Mouse (Mus musculus): ENCODE data around the gene Muc3. TPM values are rescaled to one million over a fixed set of nuclear protein-coding genes. Genes with fewer than 3 reads are reported as not detected.

Muc3 gene
- not detected for polyA plus RNA-seq (2014; fragmentation: Illumina TruSeq; extraction: RNeasy Lipid Tissue Mini Kit (QIAGEN cat#74804); ENCODE audit: low read depth, low replicate concordance)

DNA sequence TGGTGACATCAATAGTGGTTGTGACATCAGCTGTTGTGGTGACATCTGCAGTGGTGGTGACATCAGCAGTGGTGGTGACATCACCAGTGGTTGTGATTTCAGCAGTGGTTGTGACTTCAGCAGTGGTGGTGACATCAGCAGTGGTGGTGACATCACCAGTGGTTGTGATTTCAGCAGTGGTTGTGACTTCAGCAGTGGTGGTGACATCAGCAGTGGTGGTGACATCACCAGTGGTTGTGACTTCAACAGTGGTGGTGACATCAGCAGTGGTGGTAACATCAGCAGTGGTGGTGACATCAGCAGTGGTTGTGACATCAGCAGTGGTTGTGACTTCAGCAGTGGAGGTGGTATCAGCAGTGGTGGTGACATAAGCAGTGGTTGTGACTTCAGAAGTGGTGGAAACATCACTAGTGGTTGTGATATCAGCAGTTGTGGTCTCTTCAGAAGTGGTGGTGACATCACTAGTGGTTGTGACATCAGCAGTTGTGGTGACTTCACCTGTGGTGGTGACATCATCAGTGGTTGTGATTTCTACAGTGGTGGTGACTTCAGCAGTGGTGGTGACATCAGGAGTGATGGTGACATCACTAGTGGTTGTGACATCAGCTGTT is at the start of gene Muc3:
Muc3 (minus strand) TSS at position 51 of the 611 bp plus-strand sequence.

DNA sequence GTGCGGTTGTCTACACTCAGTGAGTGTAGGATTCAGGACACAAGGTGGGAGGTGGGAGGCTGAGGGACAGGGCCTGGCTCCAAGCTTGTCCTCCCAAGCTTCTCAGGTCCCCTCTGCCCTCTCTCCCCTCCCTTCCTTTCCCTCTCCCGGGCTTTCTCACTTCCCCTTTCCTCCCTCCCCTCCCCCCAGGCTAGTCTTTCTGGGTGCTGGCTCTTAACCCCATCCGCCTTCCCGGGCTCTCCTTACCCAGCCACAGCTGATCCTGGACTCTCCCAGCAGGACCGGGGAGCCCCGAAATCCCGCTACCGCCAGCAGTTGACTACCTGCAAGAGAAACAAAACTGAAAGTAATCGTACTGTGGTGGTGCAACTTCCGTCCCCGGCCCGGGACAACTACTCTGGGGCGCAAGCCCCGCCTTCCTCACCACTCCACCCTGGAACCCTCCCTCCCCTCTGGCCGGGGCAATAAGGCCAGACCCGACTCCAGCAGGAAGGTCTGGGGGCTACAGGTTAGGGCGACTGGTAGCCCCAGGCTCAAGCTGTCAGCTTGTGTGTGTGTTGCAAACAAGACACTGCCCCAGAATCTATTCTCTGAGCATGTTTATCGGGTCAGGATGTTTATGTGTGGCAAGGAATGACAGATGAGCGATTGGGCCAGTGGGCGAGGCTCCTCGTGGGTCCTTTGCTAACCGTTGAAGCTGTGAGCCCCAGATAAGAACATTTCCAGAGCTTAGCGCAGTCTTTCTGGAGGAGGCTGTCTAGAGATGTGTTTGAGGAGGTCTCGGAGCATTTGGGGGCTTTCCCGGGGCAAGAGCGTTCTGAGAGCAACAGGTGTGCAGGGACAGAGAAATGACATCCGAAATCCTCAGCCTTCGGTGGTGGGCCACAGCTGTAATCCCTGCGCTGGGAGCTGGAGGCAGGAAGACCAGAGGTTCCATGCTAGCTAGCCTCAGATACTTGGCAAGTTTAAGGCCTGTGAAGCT is 33.0 kb downstream of the Muc3 start, which contains the start of gene Trim56:
Trim56 (minus strand) TSS at position 344 of the 982 bp plus-strand sequence.

Other genes starting within 250 kb of the Muc3 start
- gene Ift22, start 241.2 kb downstream of the Muc3 start, polyA plus RNA-seq (2014; fragmentation: Illumina TruSeq; extraction: RNeasy Lipid Tissue Mini Kit (QIAGEN cat#74804); ENCODE audit: low read depth, low replicate concordance), result 4.3 TPM
- gene Fis1, start 196.0 kb downstream of the Muc3 start, polyA plus RNA-seq (2014; fragmentation: Illumina TruSeq; extraction: RNeasy Lipid Tissue Mini Kit (QIAGEN cat#74804); ENCODE audit: low read depth, low replicate concordance), result 9.0 TPM
- gene Cldn15, start 182.7 kb downstream of the Muc3 start, polyA plus RNA-seq (2014; fragmentation: Illumina TruSeq; extraction: RNeasy Lipid Tissue Mini Kit (QIAGEN cat#74804); ENCODE audit: low read depth, low replicate concordance), result 3.3 TPM
- gene Plod3, start 162.3 kb downstream of the Muc3 start, polyA plus RNA-seq (2014; fragmentation: Illumina TruSeq; extraction: RNeasy Lipid Tissue Mini Kit (QIAGEN cat#74804); ENCODE audit: low read depth, low replicate concordance), result 1.7 TPM
- 5.1 TPM for gene Znhit1, start 161.3 kb downstream of the Muc3 start, polyA plus RNA-seq (2014; fragmentation: Illumina TruSeq; extraction: RNeasy Lipid Tissue Mini Kit (QIAGEN cat#74804); ENCODE audit: low read depth, low replicate concordance)
- 0.23 TPM for gene Vgf, start 122.9 kb downstream of the Muc3 start, polyA plus RNA-seq (2014; fragmentation: Illumina TruSeq; extraction: RNeasy Lipid Tissue Mini Kit (QIAGEN cat#74804); ENCODE audit: low read depth, low replicate concordance)
- gene Ap1s1, start 103.2 kb downstream of the Muc3 start, polyA plus RNA-seq (2014; fragmentation: Illumina TruSeq; extraction: RNeasy Lipid Tissue Mini Kit (QIAGEN cat#74804); ENCODE audit: low read depth, low replicate concordance), result 21.2 TPM
- 5.0 TPM for gene Serpine1, start 77.1 kb downstream of the Muc3 start, polyA plus RNA-seq (2014; fragmentation: Illumina TruSeq; extraction: RNeasy Lipid Tissue Mini Kit (QIAGEN cat#74804); ENCODE audit: low read depth, low replicate concordance)
- 37.8 TPM for gene Trim56, start 33.1 kb downstream of the Muc3 start, polyA plus RNA-seq (2014; fragmentation: Illumina TruSeq; extraction: RNeasy Lipid Tissue Mini Kit (QIAGEN cat#74804); ENCODE audit: low read depth, low replicate concordance)
- not detected for gene Muc3a, start 63.1 kb upstream of the Muc3 start, polyA plus RNA-seq (2014; fragmentation: Illumina TruSeq; extraction: RNeasy Lipid Tissue Mini Kit (QIAGEN cat#74804); ENCODE audit: low read depth, low replicate concordance)
- 0.17 TPM for gene Ache, start 138.2 kb upstream of the Muc3 start, polyA plus RNA-seq (2014; fragmentation: Illumina TruSeq; extraction: RNeasy Lipid Tissue Mini Kit (QIAGEN cat#74804); ENCODE audit: low read depth, low replicate concordance)
- 5.9 TPM for gene Ufsp1, start 145.3 kb upstream of the Muc3 start, polyA plus RNA-seq (2014; fragmentation: Illumina TruSeq; extraction: RNeasy Lipid Tissue Mini Kit (QIAGEN cat#74804); ENCODE audit: low read depth, low replicate concordance)
- gene Srrt, start 158.4 kb upstream of the Muc3 start, polyA plus RNA-seq (2014; fragmentation: Illumina TruSeq; extraction: RNeasy Lipid Tissue Mini Kit (QIAGEN cat#74804); ENCODE audit: low read depth, low replicate concordance), result 25.4 TPM
- not detected for gene Trip6, start 165.1 kb upstream of the Muc3 start, polyA plus RNA-seq (2014; fragmentation: Illumina TruSeq; extraction: RNeasy Lipid Tissue Mini Kit (QIAGEN cat#74804); ENCODE audit: low read depth, low replicate concordance)
- gene Slc12a9, start 184.3 kb upstream of the Muc3 start, polyA plus RNA-seq (2014; fragmentation: Illumina TruSeq; extraction: RNeasy Lipid Tissue Mini Kit (QIAGEN cat#74804); ENCODE audit: low read depth, low replicate concordance), result not detected
- gene Ephb4, start 200.8 kb upstream of the Muc3 start, polyA plus RNA-seq (2014; fragmentation: Illumina TruSeq; extraction: RNeasy Lipid Tissue Mini Kit (QIAGEN cat#74804); ENCODE audit: low read depth, low replicate concordance), result 7.2 TPM